Mouse (Mus musculus) stomach, embryonic 14.5 days (tissue): Measurements from ENCODE around the gene Tgm6. TPM values are rescaled to one million over a fixed set of nuclear protein-coding genes. Genes with fewer than 3 reads are reported as not detected.

ENCODE experiments used
- ATAC-seq: fragments of 200-750 bp; cut with Nextera tagmentation; 2 replicates; pipeline ENCODE4 v1.8.0; 2017; ENCODE audit warnings: low read depth, moderate TSS enrichment; ENCODE audit not compliant: insufficient number of reproducible peaks, insufficient read depth, low FRiP score
- H3K27ac ChIP-seq: fragments of 300-500 bp; sonication (generic); 2 replicates; pipeline ENCODE4 v1.5.1; 2014; ENCODE audit warnings: mild to moderate bottlenecking, low read length, moderate library complexity, mixed read lengths
- H3K27me3 ChIP-seq: fragments of 300-500 bp; sonication (generic); 2 replicates; pipeline ENCODE4 v1.6.1; 2014; ENCODE audit warnings: low read length, control low read depth, mixed read lengths; ENCODE audit not compliant: control insufficient read depth, insufficient read depth
- H3K36me3 ChIP-seq: fragments of 300-500 bp; sonication (generic); 2 replicates; pipeline ENCODE4 v1.6.1; 2014; ENCODE audit warnings: mild to moderate bottlenecking, control low read depth, low read length, moderate library complexity, mixed read lengths; ENCODE audit not compliant: control insufficient read depth, insufficient read depth
- H3K4me1 ChIP-seq: fragments of 300-500 bp; sonication (generic); 2 replicates; pipeline ENCODE4 v1.6.1; 2014; ENCODE audit warnings: low read length, control low read depth, mixed read lengths; ENCODE audit not compliant: control insufficient read depth, insufficient read depth
- H3K4me2 ChIP-seq: fragments of 300-500 bp; sonication (generic); replicated peaks from 2 replicates; pipeline ENCODE4 v1.6.1; 2014; ENCODE audit warnings: low read depth, low read length, control low read depth
- H3K4me3 ChIP-seq: fragments of 300-500 bp; sonication (generic); 2 replicates; pipeline ENCODE4 v1.5.1; 2014; ENCODE audit warnings: low read depth, low read length, control low read depth
- H3K9ac ChIP-seq: fragments of 300-500 bp; sonication (generic); replicated peaks from 2 replicates; pipeline ENCODE4 v1.6.1; 2014; ENCODE audit warnings: low read depth, mild to moderate bottlenecking, control low read depth, low read length, moderate library complexity, mixed read lengths
- H3K9me3 ChIP-seq: fragments of 300-500 bp; sonication (generic); 2 replicates; pipeline ENCODE4 v1.6.1; 2016; ENCODE audit warnings: low read depth, low read length, control low read depth; ENCODE audit not compliant: control insufficient read depth
- WGBS: fragments of 180-500 bp; shearing (Covaris S2); extraction: QIAGEN DNeasy Blood & Tissue Kit; methylation state at CpG from one replicate; pipeline ENCODE4 v1.1.7; 2014; 5-methylcytosine and 5-hydroxymethylcytosine counted together
- polyA plus RNA-seq: library from polyadenylated mRNA; unstranded; fragments of >200 nt; fragmentation: Nextera tagmentation; extraction: Ambion mirVana; gene quantifications from 2 replicates; pipeline ENCODE4 v1.2.1, GENCODE M21; 2014

Gene Tgm6
- polyA plus RNA-seq: not detected in 2 replicates

DNA sequence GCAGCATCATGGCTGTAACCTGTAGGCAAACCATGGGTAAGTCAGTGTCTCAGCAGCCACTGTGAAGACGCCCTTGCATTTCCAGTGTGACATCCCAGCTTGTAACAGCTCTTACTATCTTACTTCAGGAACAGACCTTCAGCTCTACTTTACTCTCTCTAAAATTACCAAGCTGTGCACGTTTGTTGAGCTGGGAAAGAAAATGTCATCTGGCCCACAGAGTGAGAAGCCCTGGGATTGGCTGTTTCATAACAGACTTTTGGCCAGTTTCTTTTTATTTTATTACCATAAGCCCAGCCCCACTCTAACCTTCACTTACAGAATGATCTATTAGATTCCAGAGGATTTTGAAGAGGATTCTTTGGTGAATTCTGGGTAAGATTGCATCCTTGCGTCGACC, at the start of gene Tgm6:
Tgm6 (plus strand) TSS at position 301 of the 400 bp plus-strand sequence.
- no peak within 1 kb of the TSS for H3K4me3 ChIP-seq
- H3K27ac ChIP-seq: no peak within 1 kb of the TSS
- ATAC-seq: no peak
- 56% methylated on average over 4 of the region's 4 CpGs for WGBS
- H3K36me3 ChIP-seq: no peaks in the 10 kb centered on the region
- no peak within 1 kb of the TSS for H3K9ac ChIP-seq
- H3K27me3 ChIP-seq: no peaks in the 10 kb centered on the region
- no peaks in the 10 kb centered on the region for H3K4me1 ChIP-seq
- no peaks in the 10 kb centered on the region for H3K9me3 ChIP-seq
- H3K4me2 ChIP-seq: no peak within 1 kb of the TSS

DNA sequence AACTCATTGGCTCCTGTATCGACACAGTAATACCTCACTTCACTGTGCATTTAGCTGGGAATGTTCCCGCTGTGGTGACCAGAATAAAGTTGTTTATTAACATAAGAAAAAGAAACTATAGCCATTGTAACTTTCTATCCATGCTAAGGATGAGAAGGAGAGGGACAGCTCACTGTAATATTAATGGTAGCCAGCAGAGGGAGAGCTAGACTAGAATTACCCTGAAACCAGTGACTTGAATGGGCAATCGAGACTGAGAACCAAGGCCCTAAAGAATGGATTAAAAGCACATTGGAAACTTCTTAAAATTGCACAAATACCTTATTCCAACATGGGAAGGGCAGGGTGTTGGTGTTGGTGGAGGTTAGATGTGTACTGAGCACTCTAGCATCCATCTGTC, 44.0 kb upstream of the Tgm6 start:
- Histone ChIP-seq H3K4me1 (no peaks in the 10 kb centered on the region), H3K27me3 (no peaks in the 10 kb centered on the region), H3K9me3 (no peaks in the 10 kb centered on the region), H3K27ac (no peak overlapping the region), H3K4me2 (no peak overlapping the region), H3K9ac (no peak overlapping the region), H3K4me3 (no peak overlapping the region), H3K36me3 (no peaks in the 10 kb centered on the region)
- no peak for ATAC-seq
- WGBS: 26% methylated on average over 3 of the region's 3 CpGs

- H3K4me2 ChIP-seq: no peak overlapping the region
- H3K27me3 ChIP-seq: no peaks in the 10 kb centered on the region
- H3K36me3 ChIP-seq: no peaks in the 10 kb centered on the region
- H3K4me1 ChIP-seq: no peaks in the 10 kb centered on the region
- WGBS: 81% methylated on average over 2 of the region's 2 CpGs
- ATAC-seq: no peak
- H3K27ac ChIP-seq: no peak overlapping the region
- no peak overlapping the region for H3K4me3 ChIP-seq
- H3K9ac ChIP-seq: no peak overlapping the region
- no peaks in the 10 kb centered on the region for H3K9me3 ChIP-seq
These were observed 41.8 kb upstream of the Tgm6 start for GRCm38 (mm10) chr2:130070396-130070795.

- Histone ChIP-seq H3K4me2 (no peak overlapping the region), H3K9me3 (no peaks in the 10 kb centered on the region), H3K27me3 (no peaks in the 10 kb centered on the region), H3K27ac (no peak overlapping the region), H3K4me3 (no peak overlapping the region), H3K36me3 (no peaks in the 10 kb centered on the region), H3K9ac (no peak overlapping the region), H3K4me1 (no peaks in the 10 kb centered on the region)
- WGBS: 65% methylated on average over 4 of the region's 4 CpGs
- ATAC-seq: no peak
These were observed 588 bp downstream of the Tgm6 start for GRCm38 (mm10) chr2:130112804-130113203.

DNA sequence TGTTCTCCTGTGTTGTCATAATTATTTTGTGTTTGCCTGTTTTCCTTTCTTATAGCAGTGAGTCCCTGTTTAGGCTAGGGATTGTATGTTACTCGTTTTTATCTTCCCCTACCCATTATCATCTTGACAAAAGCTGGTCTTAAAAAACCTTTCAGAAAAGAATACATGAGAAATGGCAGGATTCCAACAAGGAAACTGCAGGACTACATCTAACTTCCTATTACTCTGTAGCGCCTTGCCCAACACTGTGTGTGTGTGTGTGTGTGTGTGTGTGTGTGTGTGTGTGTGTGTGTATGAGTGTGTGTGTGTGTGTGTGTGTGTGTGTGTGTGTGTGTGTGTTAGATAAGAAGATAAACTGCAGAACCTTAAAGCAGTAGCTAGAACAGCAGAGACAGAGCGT, 1.2 kb downstream of the Tgm6 start:
- no peaks in the 10 kb centered on the region for H3K36me3 ChIP-seq
- H3K4me1 ChIP-seq: no peaks in the 10 kb centered on the region
- no peaks in the 10 kb centered on the region for H3K27me3 ChIP-seq
- 45% methylated on average over 3 of the region's 3 CpGs for WGBS
- no peak overlapping the region for H3K4me2 ChIP-seq
- no peak overlapping the region for H3K9ac ChIP-seq
- no peak for ATAC-seq
- H3K9me3 ChIP-seq: no peaks in the 10 kb centered on the region
- H3K27ac ChIP-seq: no peak overlapping the region
- H3K4me3 ChIP-seq: no peak overlapping the region

GRCm38 (mm10) chr2:130118649-130119048, 6.4 kb downstream of the Tgm6 start:
- 75% methylated on average over 7 of the region's 7 CpGs for WGBS
- no peak for ATAC-seq
- H3K9me3 ChIP-seq: no peaks in the 10 kb centered on the region

GRCm38 (mm10) chr2:130125279-130126059, 13.3 kb downstream of the Tgm6 start:
- Histone ChIP-seq H3K27ac (no peak overlapping the region), H3K9me3 (no peaks in the 10 kb centered on the region), H3K4me3 (no peak overlapping the region), H3K4me2 (no peak overlapping the region), H3K4me1 (no peaks in the 10 kb centered on the region), H3K27me3 (no peaks in the 10 kb centered on the region), H3K36me3 (no peaks in the 10 kb centered on the region), H3K9ac (no peak overlapping the region)
- WGBS: 83% methylated on average over 6 of the region's 6 CpGs
- ATAC-seq: no peak

More at GRCm38 (mm10) chr2:130118649-130119048, 6.4 kb downstream of the Tgm6 start:
- Histone ChIP-seq H3K27me3 (no peaks in the 10 kb centered on the region), H3K4me3 (no peak overlapping the region), H3K9ac (no peak overlapping the region), H3K36me3 (no peaks in the 10 kb centered on the region), H3K4me1 (no peaks in the 10 kb centered on the region), H3K27ac (no peak overlapping the region), H3K4me2 (no peak overlapping the region)

GRCm38 (mm10) chr2:130126073-130126472, 13.9 kb downstream of the Tgm6 start:
- no peaks in the 10 kb centered on the region for H3K9me3 ChIP-seq
- H3K36me3 ChIP-seq: no peaks in the 10 kb centered on the region
- H3K4me1 ChIP-seq: no peaks in the 10 kb centered on the region
- ATAC-seq: no peak
- H3K4me3 ChIP-seq: no peak overlapping the region
- no peak overlapping the region for H3K9ac ChIP-seq
- no peak overlapping the region for H3K4me2 ChIP-seq
- H3K27me3 ChIP-seq: no peaks in the 10 kb centered on the region
- WGBS: 42% methylated on average over 1 of the region's 1 CpGs
- no peak overlapping the region for H3K27ac ChIP-seq

GRCm38 (mm10) chr2:130129687-130130086, 17.5 kb downstream of the Tgm6 start:
- ATAC-seq: no peak
- Histone ChIP-seq H3K36me3 (no peaks in the 10 kb centered on the region), H3K9ac (no peak overlapping the region), H3K27ac (no peak overlapping the region), H3K9me3 (no peaks in the 10 kb centered on the region), H3K27me3 (no peaks in the 10 kb centered on the region), H3K4me2 (no peak overlapping the region), H3K4me1 (no peaks in the 10 kb centered on the region), H3K4me3 (no peak overlapping the region)
- WGBS: 59% methylated on average over 1 of the region's 1 CpGs
